Comparison of ENCODE assay signal across 8 mouse cellular contexts in genomic region chr13:20292348-20292747, GRCm38 (mm10).
A peak's percentile ranks its signal among the peaks of the same experiment; 100 is the strongest.
DNase-seq lines count a peak whose midpoint lies in the region; ATAC-seq and TF ChIP-seq lines count a peak whose summit lies in the region.

No protein-coding gene starts in this region.

- peak; percentile 31; the same call in 1 of the 2 replicates for TF ChIP-seq EP300 in lung, postnatal 0 days (IDR thresholded peaks at IDR 0.05)

- no peaks in the 10 kb centered on the region for H3K4me1 ChIP-seq in lung, postnatal 0 days (ENCODE audit: insufficient read depth, low read depth, low read length)

- H3K4me3 ChIP-seq in lung, postnatal 0 days (ENCODE audit: low read depth, low read length), result no peak overlapping the region

- TF ChIP-seq CTCF in lung, postnatal 0 days (IDR thresholded peaks at IDR 0.05), result peak; percentile 90

- ATAC-seq in lung, postnatal 0 days, result peak; percentile 69

- H3K36me3 ChIP-seq in lung, postnatal 0 days (ENCODE audit: insufficient read depth, low read length), result no peaks in the 10 kb centered on the region

- no peak overlapping the region for H3K4me2 ChIP-seq in lung, postnatal 0 days (replicated peaks; ENCODE audit: low read depth, low read length)

- peak; percentile 60 to 85 for DNase-seq in adrenal gland, adult (ENCODE audit: inconsistent age in 2 of 2, low spot score in 1 of 2)
- DNase-seq in adrenal gland, postnatal 4 days (ENCODE audit: low spot score in 2 of 2), result no peak
- peak; percentile 30 for DNase-seq in 3134 (ENCODE audit: extremely low read depth, insufficient read length, low spot score)
- DNase-seq in adrenal gland, postnatal 14 days, result peak; percentile 75
- peak; percentile 77 for DNase-seq in fibroblast of lung, adult 2 months (ENCODE audit: low read depth)
- peak; percentile 73 for DNase-seq in induced T-regulatory cell, adult 2 months (ENCODE audit: low read depth)
- DNase-seq in lung, postnatal 0 days (ENCODE audit: low spot score), result peak; percentile 95
- DNase-seq in retina, adult 2 months (ENCODE audit: low read depth, low spot score), result peak; percentile 16

- H3K9ac ChIP-seq in lung, postnatal 0 days (replicated peaks; ENCODE audit: low read depth), result no peak overlapping the region

- no peaks in the 10 kb centered on the region for H3K9me3 ChIP-seq in lung, postnatal 0 days (ENCODE audit: low read length)

- peak overlapping the region; percentile 62; the same call in 1 of the 2 replicates for H3K27ac ChIP-seq in lung, postnatal 0 days (ENCODE audit: low read length)

- 2% methylated on average over 5 of the region's 5 CpGs for WGBS in lung, postnatal 0 days

- H3K27me3 ChIP-seq in lung, postnatal 0 days (replicated peaks; ENCODE audit: insufficient read depth, low read length), result no peaks in the 10 kb centered on the region

Comparison
In these comparisons a context has a peak if more than half of its experiments do, and no peak if none do; other contexts are left out.
1. DNase-seq: peak in adrenal gland, adult (2 of 2), 3134 (single experiment), adrenal gland, postnatal 14 days (single experiment), fibroblast of lung, adult 2 months (single experiment), induced T-regulatory cell, adult 2 months (single experiment), lung, postnatal 0 days (single experiment) and retina, adult 2 months (single experiment); none in adrenal gland, postnatal 4 days (0 of 2).